Mouse (Mus musculus): ENCODE measurements around the gene Gdf7.

The Gdf7 gene

GRCm38 (mm10) chr12:8327675-8328053, 25.9 kb upstream of the Gdf7 start:
- CTCF ChIA-PET: no interaction called here

GRCm38 (mm10) chr12:8326825-8327674, 25.3 kb upstream of the Gdf7 start:
- CTCF ChIA-PET: interaction anchor here (1.0 kb wide), 1 partner anchor 175 kb away, joined by 3 read pairs; no protein-coding TSS in a partner anchor

GRCm38 (mm10) chr12:8325943-8326522, 24.3 kb upstream of the Gdf7 start:
- CTCF ChIA-PET: interaction anchor here (1.0 kb wide), 1 partner anchor 176 kb away, joined by 3 read pairs; no protein-coding TSS in a partner anchor

- CTCF ChIA-PET: no interaction called here
These were observed 23.6 kb upstream of the Gdf7 start for GRCm38 (mm10) chr12:8325245-8325942.

GRCm38 (mm10) chr12:8324086-8324485, 22.3 kb upstream of the Gdf7 start:
- CTCF ChIA-PET: no interaction called here

GRCm38 (mm10) chr12:8321506-8321905, 19.8 kb upstream of the Gdf7 start:
- CTCF ChIA-PET: no interaction called here

GRCm38 (mm10) chr12:8320084-8320713, 18.4 kb upstream of the Gdf7 start:
- CTCF ChIA-PET: interaction anchor here (0.8 kb wide), 1 partner anchor 180 kb away, joined by 7 read pairs; the partner anchor contains the start of gene Rhob

GRCm38 (mm10) chr12:8316541-8316940, 14.8 kb upstream of the Gdf7 start:
- CTCF ChIA-PET: no interaction called here

- CTCF ChIA-PET: interaction anchor here (0.6 to 1.1 kb wide), 2 partner anchors 83 to 186 kb away, joined by 3 to 11 read pairs; partner anchors contain the start of gene Rhob
These were observed 12.0 kb upstream of the Gdf7 start for GRCm38 (mm10) chr12:8313773-8314172.

GRCm38 (mm10) chr12:8313270-8313771, 11.6 kb upstream of the Gdf7 start, which contains the start of gene Hs1bp3:
TSS of gene Hs1bp3 (plus strand) at chr12:8313432.
- CTCF ChIA-PET: interaction anchor here (0.6 to 1.1 kb wide), 2 partner anchors 83 to 186 kb away, joined by 3 to 11 read pairs; partner anchors contain the start of gene Rhob

- CTCF ChIA-PET: interaction anchor here (0.6 kb wide), 1 partner anchor 623 kb away, joined by 3 read pairs; no protein-coding TSS in a partner anchor
These were observed 10.5 kb upstream of the Gdf7 start for GRCm38 (mm10) chr12:8312266-8312665.

- CTCF ChIA-PET: no interaction called here
These were observed 9.2 kb upstream of the Gdf7 start for GRCm38 (mm10) chr12:8310992-8311391.

GRCm38 (mm10) chr12:8306910-8307309, 5.2 kb upstream of the Gdf7 start:
- CTCF ChIA-PET: no interaction called here

- CTCF ChIA-PET: no interaction called here
These were observed 4.7 kb upstream of the Gdf7 start for GRCm38 (mm10) chr12:8306432-8306831.

- CTCF ChIA-PET: interaction anchor here (0.6 kb wide), 1 partner anchor 69 kb away, joined by 5 read pairs; no protein-coding TSS in a partner anchor
These were observed 3.5 kb upstream of the Gdf7 start for GRCm38 (mm10) chr12:8305258-8305657.

- CTCF ChIA-PET: no interaction called here
These were observed 541 bp downstream of the Gdf7 start for GRCm38 (mm10) chr12:8301011-8301814.

- CTCF ChIA-PET: interaction anchor here (0.6 kb wide), 1 partner anchor 196 kb away, joined by 7 read pairs; no protein-coding TSS in a partner anchor
These were observed 1.2 kb downstream of the Gdf7 start for GRCm38 (mm10) chr12:8300521-8300920.

GRCm38 (mm10) chr12:8300111-8300480, 1.7 kb downstream of the Gdf7 start:
- CTCF ChIA-PET: interaction anchor here (0.6 kb wide), 1 partner anchor 197 kb away, joined by 7 read pairs; no protein-coding TSS in a partner anchor

GRCm38 (mm10) chr12:8299143-8300110, 2.3 kb downstream of the Gdf7 start:
- CTCF ChIA-PET: no interaction called here
